Mouse (Mus musculus): Measurements from ENCODE around the gene Plin3. TPM values are rescaled to one million over a fixed set of nuclear protein-coding genes. Genes with fewer than 3 reads are reported as not detected.

Gene Plin3
- total and polyA plus RNA-seq, 3 experiments = 6.6 to 13.1 TPM; not detected in 1

DNA sequence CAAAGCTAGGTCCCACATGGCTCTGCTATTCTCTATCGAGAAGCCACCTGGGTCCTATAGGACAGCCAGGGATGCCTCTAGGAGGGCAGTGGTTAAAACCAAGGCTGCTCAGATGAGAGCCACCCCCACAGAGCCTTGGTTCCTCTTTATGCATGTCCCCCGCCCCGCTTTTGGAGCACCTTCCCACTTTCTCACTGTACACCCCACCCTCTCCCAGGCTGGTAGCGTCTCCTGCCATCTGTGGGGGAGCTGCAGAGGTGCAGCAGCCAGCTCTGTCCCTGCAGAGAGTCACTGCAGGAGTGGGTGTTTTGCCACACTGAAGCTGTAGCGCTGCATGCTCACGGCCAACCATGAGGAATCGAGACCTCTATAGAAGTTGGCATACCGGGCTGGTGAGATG is 9.4 kb downstream of the Plin3 start:
- H3K27me3 ChIP-seq (ENCODE audit: control insufficient read depth in 1 of 2, insufficient read depth in 2 of 2, low read length in 2 of 2) = no peaks in the 10 kb centered on the region
- peaks cover 0 to 26% of the 10 kb centered on the region in 2 experiments; a peak in 3 of 4 replicates for H3K4me1 ChIP-seq (ENCODE audit: control insufficient read depth in 1 of 2, insufficient read depth in 2 of 2, low read length in 2 of 2)
- no peaks in the 10 kb centered on the region for H3K9me3 ChIP-seq (replicated peaks; ENCODE audit: insufficient read depth, low read length)
- H3K9ac ChIP-seq (ENCODE audit: control insufficient read depth, low read depth, low read length, poor library complexity, severe bottlenecking) = no peak overlapping the region
- no peak overlapping the region for H3K27ac ChIP-seq (ENCODE audit: control insufficient read depth, low read depth, low read length)
- no peak overlapping the region for H3K4me3 ChIP-seq (ENCODE audit: control insufficient read depth in 1 of 2, insufficient read depth in 1 of 2, low read depth in 2 of 2, low read length in 2 of 2)
- no peaks in the 10 kb centered on the region for H3K79me2 ChIP-seq (ENCODE audit: control insufficient read depth, insufficient read depth, low read length, poor library complexity)
- H3K36me3 ChIP-seq (ENCODE audit: control insufficient read depth in 1 of 2, insufficient read depth in 2 of 2, low read length in 2 of 2) = peaks cover 0 to 13% of the 10 kb centered on the region in 2 experiments; a peak in 2 of 4 replicates
- no peak for TF ChIP-seq BHLHE40 (IDR thresholded peaks at IDR 0.05; ENCODE audit: borderline replicate concordance, low read depth, low read length)
- 0 out of 6 replicates have a peak, but pooled peaks of 1 of the 3 experiments have one; percentile 0 for TF ChIP-seq CTCF (IDR thresholded peaks at IDR 0.05 in 2 of 3, conservative IDR thresholded peaks at IDR 0.05 in 1 of 3; ENCODE audit: control insufficient read depth in 1 of 3, insufficient read depth in 1 of 3, low read depth in 2 of 3, low read length in 3 of 3, poor library complexity in 1 of 3, severe bottlenecking in 1 of 3)
- DNase-seq (ENCODE audit: low read depth, low spot score) = peak; percentile 68

DNA sequence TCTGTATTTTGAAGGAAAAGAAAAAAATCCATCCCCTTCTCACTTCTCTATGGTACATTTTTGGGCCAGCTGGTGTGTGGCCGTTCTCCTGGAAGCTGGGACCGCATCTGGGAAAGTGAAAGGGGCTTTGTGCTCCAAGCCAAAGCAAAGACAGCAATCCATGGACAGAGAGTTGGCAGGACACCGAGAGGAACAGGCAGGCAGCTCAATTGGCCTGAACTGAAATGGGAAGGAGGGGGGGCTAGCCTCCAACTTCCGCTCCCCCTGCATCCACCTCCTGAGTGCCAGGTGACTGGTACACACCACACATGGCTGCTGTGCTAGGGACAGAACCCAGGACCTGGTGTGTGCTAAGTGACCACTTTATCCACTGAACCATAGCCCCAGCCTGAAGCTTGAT is 9.9 kb downstream of the Plin3 start:
- Histone ChIP-seq H3K9me3 (replicated peaks; ENCODE audit: insufficient read depth, low read length) (no peaks in the 10 kb centered on the region), H3K27me3 (ENCODE audit: control insufficient read depth in 1 of 2, insufficient read depth in 2 of 2, low read length in 2 of 2) (no peaks in the 10 kb centered on the region), H3K79me2 (ENCODE audit: control insufficient read depth, insufficient read depth, low read length, poor library complexity) (no peaks in the 10 kb centered on the region), H3K4me3 (ENCODE audit: control insufficient read depth in 1 of 2, insufficient read depth in 1 of 2, low read depth in 2 of 2, low read length in 2 of 2) (no peak overlapping the region), H3K4me1 (ENCODE audit: control insufficient read depth in 1 of 2, insufficient read depth in 2 of 2, low read length in 2 of 2) (peaks cover 0 to 26% of the 10 kb centered on the region in 2 experiments; a peak in 3 of 4 replicates), H3K9ac (ENCODE audit: control insufficient read depth, low read depth, low read length, poor library complexity, severe bottlenecking) (peak overlapping the region; percentile 17; the same call in 1 of the 2 replicates), H3K27ac (ENCODE audit: control insufficient read depth, low read depth, low read length) (no peak overlapping the region), H3K36me3 (ENCODE audit: control insufficient read depth in 1 of 2, insufficient read depth in 2 of 2, low read length in 2 of 2) (peaks cover 0 to 10% of the 10 kb centered on the region in 2 experiments; a peak in 2 of 4 replicates)
- DNase-seq (ENCODE audit: low read depth, low spot score) = no peak
- no peak for TF ChIP-seq ELF1 (IDR thresholded peaks at IDR 0.05; ENCODE audit: low read depth, low read length)
- no peak for TF ChIP-seq E2F4 (IDR thresholded peaks at IDR 0.05; ENCODE audit: borderline replicate concordance, low read depth, low read length)
- no peak for TF ChIP-seq TBP (IDR thresholded peaks at IDR 0.05; ENCODE audit: low read depth, low read length)
- no peak for TF ChIP-seq MAFK (IDR thresholded peaks at IDR 0.05; ENCODE audit: borderline replicate concordance, low read depth, low read length)

DNA sequence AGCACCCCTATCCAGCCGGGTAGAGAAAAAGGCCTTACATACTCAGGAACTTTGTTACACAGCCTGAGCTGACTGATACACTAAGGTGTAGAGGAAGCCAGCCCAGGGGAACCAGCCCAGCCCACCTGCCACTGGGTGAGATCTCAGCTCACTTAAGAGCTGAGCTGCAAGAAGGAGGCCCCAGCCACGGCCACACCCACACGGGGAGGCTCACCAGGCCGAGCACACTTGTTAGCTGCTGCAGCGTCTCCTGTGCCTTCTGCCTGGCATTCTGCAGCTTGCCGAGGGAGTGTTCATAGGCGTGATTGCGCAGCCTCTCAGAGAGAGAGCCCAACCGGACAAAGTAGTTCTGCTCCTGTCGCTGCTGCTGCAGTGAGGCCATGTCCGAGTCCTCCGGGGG is 11.5 kb downstream of the Plin3 start:
- H3K4me1 ChIP-seq (ENCODE audit: control insufficient read depth in 1 of 2, insufficient read depth in 2 of 2, low read length in 2 of 2) = peaks cover 0 to 17% of the 10 kb centered on the region in 2 experiments; a peak in 3 of 4 replicates

More for the DNA sequence above, 11.5 kb downstream of the Plin3 start:
- H3K36me3 ChIP-seq (ENCODE audit: control insufficient read depth in 1 of 2, insufficient read depth in 2 of 2, low read length in 2 of 2) = peaks cover 0 to 4% of the 10 kb centered on the region in 2 experiments; a peak in 1 of 4 replicates
- no peaks in the 10 kb centered on the region for H3K9me3 ChIP-seq (replicated peaks; ENCODE audit: insufficient read depth, low read length)
- H3K27me3 ChIP-seq (ENCODE audit: control insufficient read depth in 1 of 2, insufficient read depth in 2 of 2, low read length in 2 of 2) = no peaks in the 10 kb centered on the region
- no peak overlapping the region for H3K27ac ChIP-seq (ENCODE audit: control insufficient read depth, low read depth, low read length)
- DNase-seq (ENCODE audit: low read depth, low spot score) = no peak
- no peak overlapping the region for H3K9ac ChIP-seq (ENCODE audit: control insufficient read depth, low read depth, low read length, poor library complexity, severe bottlenecking)
- H3K4me3 ChIP-seq (ENCODE audit: control insufficient read depth in 1 of 2, insufficient read depth in 1 of 2, low read depth in 2 of 2, low read length in 2 of 2) = no peak overlapping the region
- TF ChIP-seq MXI1 (IDR thresholded peaks at IDR 0.05; ENCODE audit: low read depth, low read length) = no peak
- TF ChIP-seq USF2 (IDR thresholded peaks at IDR 0.05; ENCODE audit: borderline replicate concordance in 1 of 2, insufficient read depth in 1 of 2, low read depth in 1 of 2, low read length in 2 of 2) = no peak
- H3K79me2 ChIP-seq (ENCODE audit: control insufficient read depth, insufficient read depth, low read length, poor library complexity) = peaks cover 2% of the 10 kb centered on the region

Measured in MEL (cell line).